Mouse (Mus musculus): ENCODE data around the gene Serf2.

- TF ChIP-seq HCFC1 (IDR thresholded peaks at IDR 0.05; ENCODE audit: borderline replicate concordance, insufficient read depth, low read length): no peak
- no peak for TF ChIP-seq CHD2 (IDR thresholded peaks at IDR 0.05; ENCODE audit: low read depth, low read length)
These were observed 40.8 kb upstream of the Serf2 start for GRCm38 (mm10) chr2:121408160-121408559.
